Mouse (Mus musculus) lung, embryonic 14.5 days (tissue): ENCODE measurements around the gene Lrpprc. TPM values are rescaled to one million over a fixed set of nuclear protein-coding genes. Genes with fewer than 3 reads are reported as not detected.

ENCODE experiments used
- ATAC-seq: fragments of 200-750 bp; cut with Nextera tagmentation; 2 replicates; pipeline ENCODE4 v1.8.0; 2017; ENCODE audit warnings: mild to moderate bottlenecking, moderate TSS enrichment, moderate library complexity; ENCODE audit not compliant: insufficient read depth
- DNase-seq: peaks from one replicate; pipeline ENCODE4 v3.0.0-alpha.2; 2015
- H3K27ac ChIP-seq: fragments of 300-500 bp; sonication (generic); 2 replicates; pipeline ENCODE4 v1.5.1; 2014; ENCODE audit warnings: low read depth, mild to moderate bottlenecking, moderate library complexity
- H3K27me3 ChIP-seq: fragments of 300-500 bp; sonication (generic); 2 replicates; pipeline ENCODE4 v1.6.1; 2014; ENCODE audit warnings: low read length, control low read depth; ENCODE audit not compliant: insufficient read depth
- H3K36me3 ChIP-seq: fragments of 300-500 bp; sonication (generic); 2 replicates; pipeline ENCODE4 v1.6.1; 2014; ENCODE audit warnings: control low read depth; ENCODE audit not compliant: insufficient read depth
- H3K4me1 ChIP-seq: fragments of 300-500 bp; sonication (generic); 2 replicates; pipeline ENCODE4 v1.6.1; 2014; ENCODE audit warnings: antibody characterized with exemption, control low read depth; ENCODE audit not compliant: insufficient read depth
- H3K4me2 ChIP-seq: fragments of 300-500 bp; sonication (generic); 2 replicates; pipeline ENCODE4 v1.6.1; 2014; ENCODE audit warnings: mild to moderate bottlenecking
- H3K4me3 ChIP-seq: fragments of 300-500 bp; sonication (generic); 2 replicates; pipeline ENCODE4 v1.5.1; 2014; ENCODE audit warnings: low read depth, low read length
- H3K9ac ChIP-seq: fragments of 300-500 bp; sonication (generic); 2 replicates; pipeline ENCODE4 v1.6.1; 2014
- H3K9me3 ChIP-seq: fragments of 300-500 bp; sonication (generic); 2 replicates; pipeline ENCODE4 v1.6.1; 2016; ENCODE audit warnings: low read depth, low read length, control low read depth
- CTCF ChIP-seq: IDR thresholded peaks from 2 replicates; pipeline ENCODE4 v1.5.1; 2016; ENCODE audit warnings: antibody characterized with exemption, low read depth
- WGBS: fragments of 180-500 bp; shearing (Covaris S2); extraction: QIAGEN DNeasy Blood & Tissue Kit; methylation state at CpG from one replicate; pipeline ENCODE4 v1.1.7; 2014; 5-methylcytosine and 5-hydroxymethylcytosine counted together
- polyA plus RNA-seq: library from polyadenylated mRNA; unstranded; fragments of >200 nt; fragmentation: Nextera tagmentation; extraction: Ambion mirVana; gene quantifications from 2 replicates; pipeline ENCODE4 v1.2.1, GENCODE M21; 2014

The Lrpprc gene
- polyA plus RNA-seq, 1 experiment from 2014 or later: 48.6 TPM

- no peak for ATAC-seq
- no peak overlapping the region for H3K4me2 ChIP-seq
- H3K9me3 ChIP-seq: no peaks in the 10 kb centered on the region
- no peaks in the 10 kb centered on the region for H3K4me1 ChIP-seq
- H3K27me3 ChIP-seq: no peaks in the 10 kb centered on the region
- TF ChIP-seq CTCF: no peak
- peaks cover 43% of the 10 kb centered on the region; the same call in 1 of the 2 replicates for H3K36me3 ChIP-seq
- no peak for DNase-seq
- H3K9ac ChIP-seq: no peak overlapping the region
- WGBS: 83% methylated on average over 4 of the region's 4 CpGs
- no peak overlapping the region for H3K4me3 ChIP-seq
- H3K27ac ChIP-seq: no peak overlapping the region
Observed at GRCm38 (mm10) chr17:84750130-84750529, 40.5 kb downstream of the Lrpprc start.

DNA sequence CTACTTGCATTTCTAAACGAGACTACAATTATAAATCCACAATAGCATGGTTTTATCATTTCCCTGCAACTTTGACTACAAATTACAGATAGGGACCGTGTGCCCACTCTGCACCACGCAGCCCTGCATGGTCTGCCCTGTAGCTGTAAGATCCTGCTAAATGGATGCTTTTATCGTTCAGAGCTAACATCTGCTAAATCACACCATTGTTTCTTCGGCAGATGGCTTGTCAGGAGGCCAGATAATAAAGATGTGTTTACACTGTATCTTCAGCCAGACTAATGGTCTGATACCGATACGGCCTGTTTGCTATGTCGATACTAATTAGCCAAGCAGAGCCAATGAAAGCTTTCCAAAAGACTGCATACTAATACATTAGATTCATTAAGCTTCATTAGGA lies 41.3 kb downstream of the Lrpprc start:
- H3K4me2 ChIP-seq: no peak overlapping the region
- WGBS: 51% methylated on average over 8 of the region's 8 CpGs
- no peak overlapping the region for H3K9ac ChIP-seq
- peaks cover 43% of the 10 kb centered on the region; the same call in 1 of the 2 replicates for H3K36me3 ChIP-seq
- no peaks in the 10 kb centered on the region for H3K9me3 ChIP-seq
- H3K4me3 ChIP-seq: no peak overlapping the region
- H3K27me3 ChIP-seq: no peaks in the 10 kb centered on the region
- TF ChIP-seq CTCF: no peak
- no peak overlapping the region for H3K27ac ChIP-seq
- ATAC-seq (no peak), DNase-seq (no peak)
- no peaks in the 10 kb centered on the region for H3K4me1 ChIP-seq

- Histone ChIP-seq H3K4me1 (no peaks in the 10 kb centered on the region), H3K36me3 (peaks cover 39% of the 10 kb centered on the region; the same call in 1 of the 2 replicates), H3K27ac (no peak overlapping the region), H3K9ac (no peak overlapping the region), H3K4me2 (no peak overlapping the region), H3K9me3 (no peaks in the 10 kb centered on the region), H3K27me3 (no peaks in the 10 kb centered on the region), H3K4me3 (no peak overlapping the region)
- 77% methylated on average over 9 of the region's 9 CpGs for WGBS
- DNase-seq: peak; percentile 9
- no peak for ATAC-seq
- no peak for TF ChIP-seq CTCF
Observed at GRCm38 (mm10) chr17:84748152-84748682, 42.4 kb downstream of the Lrpprc start.

GRCm38 (mm10) chr17:84747212-84747611 lies 43.4 kb downstream of the Lrpprc start:
- Histone ChIP-seq H3K9ac (no peak overlapping the region), H3K4me2 (no peak overlapping the region), H3K9me3 (no peaks in the 10 kb centered on the region), H3K4me1 (no peaks in the 10 kb centered on the region), H3K27me3 (no peaks in the 10 kb centered on the region), H3K36me3 (peaks cover 38% of the 10 kb centered on the region; the same call in 1 of the 2 replicates), H3K27ac (no peak overlapping the region), H3K4me3 (no peak overlapping the region)
- ATAC-seq: no peak
- 66% methylated on average over 6 of the region's 6 CpGs for WGBS
- TF ChIP-seq CTCF: no peak
- DNase-seq: peak; percentile 31

- Histone ChIP-seq H3K27me3 (no peaks in the 10 kb centered on the region), H3K9ac (no peak overlapping the region), H3K4me3 (no peak overlapping the region), H3K9me3 (no peaks in the 10 kb centered on the region), H3K36me3 (peaks cover 18% of the 10 kb centered on the region; the same call in 1 of the 2 replicates), H3K4me2 (no peak overlapping the region), H3K27ac (no peak overlapping the region), H3K4me1 (no peaks in the 10 kb centered on the region)
- ATAC-seq: no peak
- no peak for DNase-seq
- 62% methylated on average over 9 of the region's 9 CpGs for WGBS
- no peak for TF ChIP-seq CTCF
Observed at GRCm38 (mm10) chr17:84745001-84745400, 45.6 kb downstream of the Lrpprc start.

- no peaks in the 10 kb centered on the region for H3K4me1 ChIP-seq
- WGBS: 57% methylated on average over 4 of the region's 4 CpGs
- DNase-seq (no peak), ATAC-seq (no peak)
- no peak overlapping the region for H3K27ac ChIP-seq
- no peak overlapping the region for H3K9ac ChIP-seq
- H3K4me2 ChIP-seq: no peak overlapping the region
- peaks cover 16% of the 10 kb centered on the region; the same call in 1 of the 2 replicates for H3K36me3 ChIP-seq
- H3K9me3 ChIP-seq: no peaks in the 10 kb centered on the region
- no peak for TF ChIP-seq CTCF
- H3K4me3 ChIP-seq: no peak overlapping the region
- H3K27me3 ChIP-seq: no peaks in the 10 kb centered on the region
Observed at GRCm38 (mm10) chr17:84744256-84744655, 46.3 kb downstream of the Lrpprc start.

- no peaks in the 10 kb centered on the region for H3K9me3 ChIP-seq
- H3K4me1 ChIP-seq: no peaks in the 10 kb centered on the region
- TF ChIP-seq CTCF: no peak
Observed at GRCm38 (mm10) chr17:84738073-84738797, 52.4 kb downstream of the Lrpprc start.

More at GRCm38 (mm10) chr17:84738073-84738797, 52.4 kb downstream of the Lrpprc start:
- H3K36me3 ChIP-seq: peaks cover 17% of the 10 kb centered on the region
- no peak overlapping the region for H3K27ac ChIP-seq
- H3K27me3 ChIP-seq: no peaks in the 10 kb centered on the region
- 86% methylated on average over 9 of the region's 9 CpGs for WGBS
- H3K4me3 ChIP-seq: no peak overlapping the region
- ATAC-seq (no peak), DNase-seq (no peak)
- H3K4me2 ChIP-seq: no peak overlapping the region
- H3K9ac ChIP-seq: no peak overlapping the region
